Mouse (Mus musculus) MEL (cell line): ENCODE results near the gene Sec63. TPM values are rescaled to one million over a fixed set of nuclear protein-coding genes. Genes with fewer than 3 reads are reported as not detected.

Source experiments
- DNase-seq: peaks from one replicate; pipeline ENCODE4 v3.0.0; 2011; ENCODE audit warnings: low read depth, low spot score
- H3K27ac ChIP-seq: 2 replicates; pipeline ENCODE4 v1.5.1; 2012; ENCODE audit warnings: low read depth, mild to moderate bottlenecking, control low read depth, low read length, moderate library complexity; ENCODE audit not compliant: control insufficient read depth
- H3K27me3 ChIP-seq, 2 experiments: fragments of 150-350 bp in 1 of 2; sonication (generic) in 1 of 2; 2 replicates each; pipeline ENCODE4 v1.6.1; 2012; ENCODE audit warnings: low read length in 2 of 2, mild to moderate bottlenecking in 2 of 2, improper control_type of control experiment in 1 of 2, moderate library complexity in 1 of 2; ENCODE audit not compliant: insufficient read depth in 2 of 2, control insufficient read depth in 1 of 2
- H3K36me3 ChIP-seq, 2 experiments: 2 replicates each; pipeline ENCODE4 v1.6.1; 2012 to 2014; ENCODE audit warnings: low read length in 2 of 2, improper control_type of control experiment in 1 of 2, inconsistent platforms in 1 of 2, mild to moderate bottlenecking in 1 of 2; ENCODE audit not compliant: insufficient read depth in 2 of 2, control insufficient read depth in 1 of 2
- H3K4me1 ChIP-seq, 2 experiments: fragments of 150-350 bp in 1 of 2; sonication (generic) in 1 of 2; 2 replicates each; pipeline ENCODE4 v1.6.1; 2012; ENCODE audit warnings: low read length in 2 of 2, improper control_type of control experiment in 1 of 2, mild to moderate bottlenecking in 1 of 2; ENCODE audit not compliant: insufficient read depth in 2 of 2, control insufficient read depth in 1 of 2
- H3K4me3 ChIP-seq, 2 experiments: fragments of 150-350 bp in 1 of 2; sonication (generic) in 1 of 2; 2 replicates each; pipeline ENCODE4 v1.5.1; 2012; ENCODE audit warnings: low read depth in 2 of 2, low read length in 2 of 2, mild to moderate bottlenecking in 2 of 2, moderate library complexity in 2 of 2, control low read depth in 1 of 2, improper control_type of control experiment in 1 of 2; ENCODE audit not compliant: control insufficient read depth in 1 of 2, insufficient read depth in 1 of 2
- H3K79me2 ChIP-seq: 2 replicates; pipeline ENCODE4 v1.6.1; 2012; ENCODE audit warnings: mild to moderate bottlenecking, low read length, moderate library complexity; ENCODE audit not compliant: control insufficient read depth, poor library complexity, insufficient read depth
- H3K9ac ChIP-seq: 2 replicates; pipeline ENCODE4 v1.6.1; 2012; ENCODE audit warnings: low read depth, mild to moderate bottlenecking, control low read depth, low read length, moderate library complexity; ENCODE audit not compliant: control insufficient read depth, poor library complexity, severe bottlenecking
- H3K9me3 ChIP-seq: fragments of 150-350 bp; sonication (generic); replicated peaks from 2 replicates; pipeline ENCODE4 v1.6.1; 2012; ENCODE audit warnings: mild to moderate bottlenecking, low read length, improper control_type of control experiment, moderate library complexity; ENCODE audit not compliant: insufficient read depth
- BHLHE40 ChIP-seq: IDR thresholded peaks from 2 replicates; pipeline ENCODE4 v1.6.1; 2012; ENCODE audit warnings: low read depth, mild to moderate bottlenecking, inconsistent platforms, low read length, improper control_type of control experiment, borderline replicate concordance
- CTCF ChIP-seq, 3 experiments: IDR thresholded peaks in 2 of 3; conservative IDR thresholded peaks in 1 of 3; 2 replicates each; pipeline ENCODE4 v1.5.1; 2011 to 2012; ENCODE audit warnings: low read length in 3 of 3, low read depth in 2 of 3, mild to moderate bottlenecking in 2 of 3, improper control_type of control experiment in 1 of 3, inconsistent platforms in 1 of 3, mixed read lengths in 1 of 3, moderate library complexity in 1 of 3; ENCODE audit not compliant: control insufficient read depth in 1 of 3, insufficient read depth in 1 of 3, poor library complexity in 1 of 3, severe bottlenecking in 1 of 3
- E2F4 ChIP-seq: IDR thresholded peaks from 2 replicates; pipeline ENCODE4 v1.6.1; 2011; ENCODE audit warnings: low read depth, low read length, improper control_type of control experiment, borderline replicate concordance
- EP300 ChIP-seq, 2 experiments: IDR thresholded peaks; 2 replicates each; pipeline ENCODE4 v1.6.1; 2011; ENCODE audit warnings: improper control_type of control experiment in 2 of 2, low read length in 2 of 2, low read depth in 1 of 2, mild to moderate bottlenecking in 1 of 2
- GATA1 ChIP-seq: IDR thresholded peaks from 2 replicates; pipeline ENCODE4 v1.6.1; 2011; ENCODE audit warnings: low read depth, low read length, improper control_type of control experiment
- HCFC1 ChIP-seq: IDR thresholded peaks from 2 replicates; pipeline ENCODE4 v1.6.1; 2012; ENCODE audit warnings: low read depth, mild to moderate bottlenecking, inconsistent platforms, low read length, improper control_type of control experiment, moderate library complexity
- JUND ChIP-seq: IDR thresholded peaks from 2 replicates; pipeline ENCODE4 v1.6.1; 2011; ENCODE audit warnings: low read depth, mild to moderate bottlenecking, improper control_type of control experiment, low read length
- MAFK ChIP-seq: IDR thresholded peaks from 2 replicates; pipeline ENCODE4 v1.6.1; 2011; ENCODE audit warnings: low read depth, mild to moderate bottlenecking, low read length, improper control_type of control experiment, borderline replicate concordance
- MYC ChIP-seq: IDR thresholded peaks from 2 replicates; pipeline ENCODE4 v1.6.1; 2011; ENCODE audit warnings: low read depth, mild to moderate bottlenecking, low read length, improper control_type of control experiment, moderate library complexity
- NRF1 ChIP-seq: IDR thresholded peaks from 2 replicates; pipeline ENCODE4 v1.6.1; 2014; ENCODE audit warnings: low read depth, mild to moderate bottlenecking, inconsistent platforms, low read length, improper control_type of control experiment, moderate library complexity; ENCODE audit not compliant: poor library complexity, insufficient read depth, severe bottlenecking
- POLR2AphosphoS5 ChIP-seq: IDR thresholded peaks from 2 replicates; pipeline ENCODE4 v1.6.1; 2012; ENCODE audit warnings: low read depth, borderline replicate concordance, mild to moderate bottlenecking, inconsistent platforms, low read length, moderate library complexity, mixed read lengths
- RCOR1 ChIP-seq: IDR thresholded peaks from 2 replicates; pipeline ENCODE4 v1.6.1; 2012; ENCODE audit warnings: low read depth, mild to moderate bottlenecking, inconsistent platforms, low read length, improper control_type of control experiment
- UBTF ChIP-seq: IDR thresholded peaks from 2 replicates; pipeline ENCODE4 v1.6.1; 2012; ENCODE audit warnings: low read depth, mild to moderate bottlenecking, inconsistent platforms, low read length, improper control_type of control experiment, moderate library complexity, borderline replicate concordance; ENCODE audit not compliant: insufficient read depth
- ZC3H11A ChIP-seq: IDR thresholded peaks from 2 replicates; pipeline ENCODE4 v1.6.1; 2012; ENCODE audit warnings: low read depth, mild to moderate bottlenecking, inconsistent platforms, low read length, improper control_type of control experiment
- ZKSCAN1 ChIP-seq: IDR thresholded peaks from 2 replicates; pipeline ENCODE4 v1.6.1; 2012; ENCODE audit warnings: low read depth, mild to moderate bottlenecking, inconsistent platforms, low read length, improper control_type of control experiment, moderate library complexity
- ZMIZ1 ChIP-seq: IDR thresholded peaks from 2 replicates; pipeline ENCODE4 v1.6.1; 2012; ENCODE audit warnings: low read depth, mild to moderate bottlenecking, inconsistent platforms, low read length, improper control_type of control experiment, moderate library complexity
- ZNF384 ChIP-seq: IDR thresholded peaks from 2 replicates; pipeline ENCODE4 v1.6.1; 2012; ENCODE audit warnings: low read depth, mild to moderate bottlenecking, inconsistent platforms, low read length, improper control_type of control experiment
- polyA plus RNA-seq, 2 experiments: library from polyadenylated mRNA; stranded (reverse) in 1 of 2; unstranded in 1 of 2; fragments of >175 nt in 1 of 2; fragments of >200 nt in 1 of 2; gene quantifications; 2 replicates each; pipeline versions ENCODE4 v1.2.1 to v1.2.4; 2012; ENCODE audit warnings: low replicate concordance in 2 of 2, low read depth in 1 of 2; ENCODE audit not compliant: insufficient read length in 2 of 2, insufficient read depth in 1 of 2, missing spikeins in 1 of 2
- total RNA-seq: library from RNA; depleted of rRNA; stranded (reverse); fragments of 300-350 nt; gene quantifications from 2 replicates; pipeline ENCODE4 v1.2.3, GENCODE M21; 2012

Sec63 gene
- total and polyA plus RNA-seq, 3 experiments: 16.1 to 119 (median 41.8) TPM

- Histone ChIP-seq H3K27ac (no peak overlapping the region), H3K4me1 (no peaks in the 10 kb centered on the region), H3K4me3 (no peak overlapping the region), H3K9ac (no peak overlapping the region), H3K9me3 (no peaks in the 10 kb centered on the region), H3K36me3 (peaks cover 0 to 21% of the 10 kb centered on the region in 2 experiments; a peak in 2 of 4 replicates), H3K27me3 (no peaks in the 10 kb centered on the region), H3K79me2 (no peaks in the 10 kb centered on the region)
- TF ChIP-seq BHLHE40: no peak
- TF ChIP-seq RCOR1: no peak
- TF ChIP-seq ZMIZ1: no peak
- TF ChIP-seq CTCF (IDR thresholded peaks at IDR 0.05 in 2 of 3, conservative IDR thresholded peaks at IDR 0.05 in 1 of 3; ENCODE audit: control insufficient read depth in 1 of 3, insufficient read depth in 1 of 3, low read depth in 2 of 3, low read length in 3 of 3, poor library complexity in 1 of 3, severe bottlenecking in 1 of 3): no peak
- TF ChIP-seq NRF1: no peak
- no peak for TF ChIP-seq MYC
- TF ChIP-seq ZNF384: no peak
- DNase-seq: no peak
These were observed 64.6 kb downstream of the Sec63 start for GRCm38 (mm10) chr10:42825923-42826322.

GRCm38 (mm10) chr10:42827155-42827554, 65.9 kb downstream of the Sec63 start:
- DNase-seq: no peak
- H3K36me3 ChIP-seq: peaks cover 0 to 18% of the 10 kb centered on the region in 2 experiments; a peak in 2 of 4 replicates
- H3K9ac ChIP-seq: no peak overlapping the region
- no peaks in the 10 kb centered on the region for H3K79me2 ChIP-seq
- H3K9me3 ChIP-seq: no peaks in the 10 kb centered on the region
- no peaks in the 10 kb centered on the region for H3K4me1 ChIP-seq
- H3K27me3 ChIP-seq: no peaks in the 10 kb centered on the region
- no peak overlapping the region for H3K27ac ChIP-seq
- no peak for TF ChIP-seq E2F4
- H3K4me3 ChIP-seq: no peak overlapping the region

DNA sequence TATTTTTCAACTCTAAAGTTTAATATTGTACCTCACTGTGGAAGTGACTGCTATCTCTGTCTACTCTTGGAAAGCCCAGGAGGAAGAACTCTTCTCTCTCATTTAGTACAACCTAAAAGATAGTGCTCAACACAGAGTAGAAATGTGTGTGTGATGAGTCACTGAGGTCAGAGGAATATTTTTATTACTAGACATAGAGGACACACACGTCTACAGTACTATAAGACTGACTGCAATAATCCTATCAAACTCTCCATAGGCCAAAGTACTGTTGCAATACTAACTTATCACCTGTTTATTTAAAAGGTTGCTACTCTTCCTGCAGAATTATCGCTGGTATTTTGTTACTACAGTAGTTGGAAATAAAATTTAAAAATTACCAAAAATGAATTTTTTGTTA, 68.7 kb downstream of the Sec63 start:
- TF ChIP-seq POLR2AphosphoS5 (no peak), RCOR1 (no peak), UBTF (no peak), EP300 (IDR thresholded peaks at IDR 0.05; ENCODE audit: low read depth in 1 of 2, low read length in 2 of 2) (no peak), GATA1 (no peak), BHLHE40 (no peak), MAFK (no peak), JUND (no peak), ZKSCAN1 (no peak), HCFC1 (no peak), ZC3H11A (no peak)
- H3K4me3 ChIP-seq: no peak overlapping the region
- H3K9ac ChIP-seq: no peak overlapping the region
- DNase-seq: no peak
- no peaks in the 10 kb centered on the region for H3K9me3 ChIP-seq
- no peaks in the 10 kb centered on the region for H3K27me3 ChIP-seq
- H3K4me1 ChIP-seq: no peaks in the 10 kb centered on the region
- peaks cover 0 to 3% of the 10 kb centered on the region in 2 experiments; a peak in 2 of 4 replicates for H3K36me3 ChIP-seq
- H3K79me2 ChIP-seq: no peaks in the 10 kb centered on the region
- H3K27ac ChIP-seq: no peak overlapping the region
